Mouse (Mus musculus) CH12.LX (cell line): ENCODE measurements at regions not wholly inside any gene's neighbourhood (a gene's known extent, or its start where the extent isn't known, plus 50 kb on each side); places are given as distances from the start of the nearest gene placed in this dataset.

Source experiments
- DNase-seq: peaks from one replicate; pipeline ENCODE4 v3.0.0-alpha.2; 2013; ENCODE audit errors: extremely low read depth
- H3K27ac ChIP-seq: 2 replicates; pipeline ENCODE4 v1.5.1; 2012; ENCODE audit warnings: low read depth, mild to moderate bottlenecking, control low read depth, moderate library complexity; ENCODE audit not compliant: insufficient read depth
- H3K27me3 ChIP-seq: replicated peaks from 2 replicates; pipeline ENCODE3; 2012; ENCODE audit warnings: inconsistent platforms
- H3K36me3 ChIP-seq, 2 experiments: replicated peaks in 1 of 2; 2 replicates each; pipeline versions ENCODE3 to v1.6.1; 2012; ENCODE audit warnings: inconsistent platforms in 1 of 2, low read length in 1 of 2, mild to moderate bottlenecking in 1 of 2, mixed read lengths in 1 of 2, moderate library complexity in 1 of 2; ENCODE audit not compliant: control insufficient read depth in 1 of 2, insufficient read depth in 1 of 2
- H3K4me1 ChIP-seq, 2 experiments: 2 replicates each; pipeline ENCODE4 v1.6.1; 2012; ENCODE audit warnings: inconsistent platforms in 1 of 2, moderate library complexity in 1 of 2; ENCODE audit not compliant: insufficient read depth in 2 of 2, control insufficient read depth in 1 of 2
- H3K4me2 ChIP-seq: 2 replicates; pipeline ENCODE4 v1.6.1; 2012; ENCODE audit warnings: low read depth, mild to moderate bottlenecking, control low read depth; ENCODE audit not compliant: poor library complexity, insufficient read depth, severe bottlenecking
- H3K4me3 ChIP-seq, 3 experiments: fragments of 150-350 bp in 1 of 3; sonication (generic) in 1 of 3; replicated peaks in 1 of 3; 2 replicates each; pipeline versions ENCODE3 to v1.5.1; 2011 to 2012; ENCODE audit warnings: low read depth in 2 of 3, low read length in 2 of 3, mild to moderate bottlenecking in 2 of 3, moderate library complexity in 2 of 3, control low read depth in 1 of 3, improper control_type of control experiment in 1 of 3, inconsistent platforms in 1 of 3, mixed read lengths in 1 of 3; ENCODE audit not compliant: poor library complexity in 1 of 3
- H3K79me2 ChIP-seq: replicated peaks from 2 replicates; pipeline ENCODE4 v1.6.1; 2012; ENCODE audit warnings: mild to moderate bottlenecking, moderate library complexity; ENCODE audit not compliant: control insufficient read depth, poor library complexity, insufficient read depth, severe bottlenecking; ENCODE audit errors: extremely low read depth
- H3K9ac ChIP-seq: 2 replicates; pipeline ENCODE4 v1.6.1; 2012; ENCODE audit warnings: low read depth, mild to moderate bottlenecking, control low read depth, moderate library complexity; ENCODE audit not compliant: insufficient read depth
- H3K9me3 ChIP-seq: replicated peaks from 2 replicates; pipeline ENCODE3; 2012; ENCODE audit warnings: low read length, inconsistent platforms, mixed read lengths
- BHLHE40 ChIP-seq: IDR thresholded peaks from 2 replicates; pipeline ENCODE4 v1.6.1; 2011; ENCODE audit warnings: mild to moderate bottlenecking, low read depth, low read length, improper control_type of control experiment
- CTCF ChIP-seq, 2 experiments: IDR thresholded peaks in 1 of 2; conservative IDR thresholded peaks in 1 of 2; 2 replicates each; pipeline ENCODE4 v1.5.1; 2011 to 2012; ENCODE audit warnings: low read depth in 2 of 2, low read length in 2 of 2, improper control_type of control experiment in 1 of 2, inconsistent platforms in 1 of 2, mild to moderate bottlenecking in 1 of 2, moderate library complexity in 1 of 2
- ETS1 ChIP-seq: conservative IDR thresholded peaks from 2 replicates; pipeline ENCODE4 v1.6.1; 2012; ENCODE audit warnings: low read depth, mild to moderate bottlenecking, inconsistent platforms, low read length, improper control_type of control experiment, moderate library complexity
- GABPA ChIP-seq: IDR thresholded peaks from 2 replicates; pipeline ENCODE4 v1.6.1; 2012; ENCODE audit warnings: low read depth, low read length, improper control_type of control experiment, inconsistent platforms; ENCODE audit not compliant: insufficient replicate concordance
- HCFC1 ChIP-seq: IDR thresholded peaks from 2 replicates; pipeline ENCODE4 v1.6.1; 2012; ENCODE audit warnings: low read depth, mild to moderate bottlenecking, inconsistent platforms, low read length, improper control_type of control experiment
- IRF4 ChIP-seq: IDR thresholded peaks from 2 replicates; pipeline ENCODE4 v1.6.1; 2014; ENCODE audit warnings: low read depth, mild to moderate bottlenecking, inconsistent platforms, low read length, improper control_type of control experiment
- JUN ChIP-seq: IDR thresholded peaks from 2 replicates; pipeline ENCODE4 v1.6.1; 2011; ENCODE audit warnings: low read depth, mild to moderate bottlenecking, low read length, improper control_type of control experiment, moderate library complexity; ENCODE audit not compliant: insufficient read depth
- JUND ChIP-seq: conservative IDR thresholded peaks from 2 replicates; pipeline ENCODE4 v1.6.1; 2011; ENCODE audit warnings: low read depth, low read length, improper control_type of control experiment
- KAT2A ChIP-seq: IDR thresholded peaks from 2 replicates; pipeline ENCODE4 v1.6.1; 2012; ENCODE audit warnings: low read length, improper control_type of control experiment, inconsistent platforms; ENCODE audit not compliant: insufficient replicate concordance
- MAFK ChIP-seq: IDR thresholded peaks from 2 replicates; pipeline ENCODE4 v1.6.1; 2011; ENCODE audit warnings: low read length, improper control_type of control experiment; ENCODE audit not compliant: insufficient replicate concordance
- MAZ ChIP-seq: IDR thresholded peaks from 2 replicates; pipeline ENCODE4 v1.6.1; 2012; ENCODE audit warnings: low read depth, mild to moderate bottlenecking, inconsistent platforms, low read length, improper control_type of control experiment, moderate library complexity
- MEF2A ChIP-seq: IDR thresholded peaks from 2 replicates; pipeline ENCODE4 v1.6.1; 2014; ENCODE audit warnings: low read depth, mild to moderate bottlenecking, inconsistent platforms, low read length, improper control_type of control experiment, borderline replicate concordance
- MYC ChIP-seq: IDR thresholded peaks from 2 replicates; pipeline ENCODE4 v1.6.1; 2011; ENCODE audit warnings: low read depth, mild to moderate bottlenecking, improper control_type of control experiment, low read length
- NELFE ChIP-seq: IDR thresholded peaks from 2 replicates; pipeline ENCODE4 v1.6.1; 2011; ENCODE audit warnings: low read depth, low read length, improper control_type of control experiment
- PAX5 ChIP-seq: IDR thresholded peaks from 2 replicates; pipeline ENCODE4 v1.6.1; 2012; ENCODE audit warnings: low read length, inconsistent platforms, mixed read lengths
- POLR2A ChIP-seq: IDR thresholded peaks from 2 replicates; pipeline ENCODE4 v1.6.1; 2011; ENCODE audit warnings: low read depth, mild to moderate bottlenecking, improper control_type of control experiment, low read length
- POLR2AphosphoS2 ChIP-seq: IDR thresholded peaks from 2 replicates; pipeline ENCODE4 v1.6.1; 2011; ENCODE audit warnings: low read depth, low read length, improper control_type of control experiment
- RCOR1 ChIP-seq: conservative IDR thresholded peaks from 2 replicates; pipeline ENCODE4 v1.6.1; 2012; ENCODE audit warnings: low read depth, mild to moderate bottlenecking, inconsistent platforms, low read length, improper control_type of control experiment
- SIN3A ChIP-seq: IDR thresholded peaks from 2 replicates; pipeline ENCODE4 v1.6.1; 2012; ENCODE audit warnings: low read length, improper control_type of control experiment, inconsistent platforms
- SMC3 ChIP-seq: IDR thresholded peaks from 2 replicates; pipeline ENCODE4 v1.6.1; 2011; ENCODE audit warnings: low read depth, low read length, improper control_type of control experiment
- TBP ChIP-seq: conservative IDR thresholded peaks from 2 replicates; pipeline ENCODE4 v1.6.1; 2011; ENCODE audit warnings: low read depth, low read length, improper control_type of control experiment
- TCF12 ChIP-seq: IDR thresholded peaks from 2 replicates; pipeline ENCODE4 v1.6.1; 2014; ENCODE audit warnings: low read depth, mild to moderate bottlenecking, inconsistent platforms, low read length, improper control_type of control experiment
- UBTF ChIP-seq: IDR thresholded peaks from 2 replicates; pipeline ENCODE4 v1.6.1; 2012; ENCODE audit warnings: low read depth, mild to moderate bottlenecking, inconsistent platforms, low read length, improper control_type of control experiment, moderate library complexity
- USF1 ChIP-seq: IDR thresholded peaks from 2 replicates; pipeline ENCODE4 v1.6.1; 2014; ENCODE audit warnings: low read depth, mild to moderate bottlenecking, inconsistent platforms, low read length, improper control_type of control experiment
- USF2 ChIP-seq: conservative IDR thresholded peaks from 2 replicates; pipeline ENCODE4 v1.6.1; 2011; ENCODE audit warnings: low read depth, low read length, improper control_type of control experiment
- ZC3H11A ChIP-seq: IDR thresholded peaks from 2 replicates; pipeline ENCODE4 v1.6.1; 2012; ENCODE audit warnings: low read depth, mild to moderate bottlenecking, inconsistent platforms, low read length, improper control_type of control experiment
- ZKSCAN1 ChIP-seq: IDR thresholded peaks from 2 replicates; pipeline ENCODE4 v1.6.1; 2012; ENCODE audit warnings: low read depth, inconsistent platforms, low read length, improper control_type of control experiment, borderline replicate concordance
- ZMIZ1 ChIP-seq: IDR thresholded peaks from 2 replicates; pipeline ENCODE4 v1.6.1; 2012; ENCODE audit warnings: low read depth, mild to moderate bottlenecking, inconsistent platforms, low read length, improper control_type of control experiment
- ZNF384 ChIP-seq: IDR thresholded peaks from 2 replicates; pipeline ENCODE4 v1.6.1; 2012; ENCODE audit warnings: low read depth, low read length, improper control_type of control experiment, inconsistent platforms
- dilution Hi-C: fragments of 300-500 bp; cut with MboI; formaldehyde crosslinking; loops from 2 replicates; pipeline ENCODE4 v1.14.3; 2020; ENCODE audit warnings: low sequenced_read_pairs; ENCODE audit not compliant: extremely low pct_unique_long_range_greater_than_20kb, extremely low pct_ligation_motif_present
- in situ Hi-C: fragments of 300-500 bp; cut with MboI; formaldehyde crosslinking; loops from 3 replicates; pipeline ENCODE4 v1.14.3; 2019; ENCODE audit warnings: low sequenced_read_pairs, low pct_ligation_motif_present, low pct_unique_long_range_greater_than_20kb, mixed read lengths

GRCm38 (mm10) chr5:120322732-120323316, 108.7 kb upstream of the Lhx5 start:
- H3K36me3 ChIP-seq, result no peaks in the 10 kb centered on the region
- peaks cover 0 to 6% of the 10 kb centered on the region in 2 experiments; a peak in 2 of 4 replicates for H3K4me1 ChIP-seq
- peaks cover 87% of the 10 kb centered on the region for H3K27me3 ChIP-seq
- H3K4me2 ChIP-seq, result no peak overlapping the region
- in situ Hi-C loops, result loop anchor here (25.0 kb wide), 1 partner anchor 89 kb away; no protein-coding TSS in a partner anchor
- no peak for DNase-seq
- H3K4me3 ChIP-seq, result no peak overlapping the region
- no peaks in the 10 kb centered on the region for H3K79me2 ChIP-seq
- TF ChIP-seq HCFC1 (no peak), ZC3H11A (no peak), SMC3 (no peak), ZMIZ1 (no peak), MYC (no peak), IRF4 (no peak), GABPA (no peak), TBP (no peak), JUN (no peak), CTCF (conservative IDR thresholded peaks at IDR 0.05 in 1 of 2, IDR thresholded peaks at IDR 0.05 in 1 of 2; ENCODE audit: low read depth in 2 of 2, low read length in 2 of 2) (no peak), BHLHE40 (no peak), MAZ (no peak), PAX5 (no peak), MAFK (no peak), KAT2A (no peak), SIN3A (no peak)
- TF ChIP-seq, all 38 proteins: peak for 0
- Histone ChIP-seq H3K9me3 (no peaks in the 10 kb centered on the region), H3K27ac (no peak overlapping the region), H3K9ac (no peak overlapping the region)
- dilution Hi-C loops, result no loop called here

GRCm38 (mm10) chr5:120324111-120324510, 107.4 kb upstream of the Lhx5 start:
- H3K79me2 ChIP-seq, result no peaks in the 10 kb centered on the region
- no peak overlapping the region for H3K9ac ChIP-seq
- in situ Hi-C loops, result loop anchor here (25.0 kb wide), 1 partner anchor 88 kb away; no protein-coding TSS in a partner anchor
- peaks cover 77% of the 10 kb centered on the region for H3K27me3 ChIP-seq
- no peak overlapping the region for H3K27ac ChIP-seq
- TF ChIP-seq RCOR1 (no peak), USF1 (no peak), MEF2A (no peak), POLR2A (no peak), HCFC1 (no peak), POLR2AphosphoS2 (no peak), JUND (no peak), NELFE (no peak), MAZ (no peak), BHLHE40 (no peak), KAT2A (no peak), ZKSCAN1 (no peak), ETS1 (no peak), ZNF384 (no peak), CTCF (conservative IDR thresholded peaks at IDR 0.05 in 1 of 2, IDR thresholded peaks at IDR 0.05 in 1 of 2; ENCODE audit: low read depth in 2 of 2, low read length in 2 of 2) (no peak), TCF12 (no peak), USF2 (no peak), UBTF (no peak), MAFK (no peak)
- H3K4me2 ChIP-seq, result no peak overlapping the region
- H3K4me3 ChIP-seq, result no peak overlapping the region
- DNase-seq, result no peak
- peaks cover 0 to 6% of the 10 kb centered on the region in 2 experiments; a peak in 2 of 4 replicates for H3K4me1 ChIP-seq
- no peaks in the 10 kb centered on the region for H3K36me3 ChIP-seq
- dilution Hi-C loops, result no loop called here
- H3K9me3 ChIP-seq, result no peaks in the 10 kb centered on the region
